Mouse (Mus musculus) heart, postnatal 0 days (tissue): ENCODE results near the gene Dppa5a. TPM values are rescaled to one million over a fixed set of nuclear protein-coding genes. Genes with fewer than 3 reads are reported as not detected.
"Not testable (repeated sequence)": the region's sequence is repeated elsewhere in the genome, so short reads cannot be mapped to it uniquely, and the experiment has no call there.

Source experiments
- ATAC-seq: fragments of 200-750 bp; cut with Nextera tagmentation; 2 replicates; pipeline ENCODE4 v1.8.0; 2017; ENCODE audit warnings: low read depth, moderate number of reproducible peaks, moderate library complexity; ENCODE audit not compliant: insufficient read depth
- DNase-seq: peaks from one replicate; pipeline ENCODE4 v3.0.0-alpha.2; 2016; ENCODE audit warnings: low spot score
- H3K27ac ChIP-seq: fragments of 300-500 bp; sonication (generic); 2 replicates; pipeline ENCODE4 v1.5.1; 2014; ENCODE audit warnings: low read depth, mild to moderate bottlenecking
- H3K27me3 ChIP-seq: fragments of 300-500 bp; sonication (generic); 2 replicates; pipeline ENCODE4 v1.6.1; 2014; ENCODE audit warnings: low read length, mixed read lengths; ENCODE audit not compliant: control insufficient read depth, insufficient read depth
- H3K36me3 ChIP-seq: fragments of 300-500 bp; sonication (generic); replicated peaks from 2 replicates; pipeline ENCODE4 v1.6.1; 2014; ENCODE audit warnings: low read length, mixed read lengths; ENCODE audit not compliant: control insufficient read depth, insufficient read depth
- H3K4me1 ChIP-seq: fragments of 300-500 bp; sonication (generic); 2 replicates; pipeline ENCODE4 v1.6.1; 2014; ENCODE audit warnings: antibody characterized with exemption; ENCODE audit not compliant: control insufficient read depth, insufficient read depth
- H3K4me2 ChIP-seq: fragments of 300-500 bp; sonication (generic); 2 replicates; pipeline ENCODE4 v1.6.1; 2014; ENCODE audit warnings: low read depth, mild to moderate bottlenecking, low read length, moderate library complexity
- H3K4me3 ChIP-seq: fragments of 300-500 bp; sonication (generic); 2 replicates; pipeline ENCODE4 v1.5.1; 2014; ENCODE audit warnings: low read depth, low read length
- H3K9ac ChIP-seq: fragments of 300-500 bp; sonication (generic); replicated peaks from 2 replicates; pipeline ENCODE4 v1.6.1; 2014; ENCODE audit warnings: low read depth, low read length, mixed read lengths
- H3K9me3 ChIP-seq: fragments of 300-500 bp; sonication (generic); replicated peaks from 2 replicates; pipeline ENCODE4 v1.6.1; 2016; ENCODE audit warnings: low read length; ENCODE audit not compliant: control insufficient read depth
- CTCF ChIP-seq: IDR thresholded peaks from 2 replicates; pipeline ENCODE4 v1.5.1; 2016; ENCODE audit warnings: antibody characterized with exemption, control low read depth, low read depth
- EP300 ChIP-seq: IDR thresholded peaks from 2 replicates; pipeline ENCODE4 v1.6.1; 2016; ENCODE audit warnings: antibody characterized with exemption, low read depth
- WGBS: fragments of 180-500 bp; shearing (Covaris S2); extraction: QIAGEN DNeasy Blood & Tissue Kit; methylation state at CpG from one replicate; pipeline ENCODE4 v1.1.7; 2014; 5-methylcytosine and 5-hydroxymethylcytosine counted together
- polyA plus RNA-seq: library from polyadenylated mRNA; unstranded; fragments of >200 nt; fragmentation: Nextera tagmentation; extraction: Ambion mirVana; gene quantifications from 2 replicates; pipeline ENCODE4 v1.2.1, GENCODE M21; 2015
- total RNA-seq: library from RNA; depleted of rRNA; stranded (reverse); fragments of >200 nt; gene quantifications from 2 replicates; pipeline ENCODE4 v1.2.3, GENCODE M21; 2014; ENCODE audit warnings: low replicate concordance; rRNA removed

The Dppa5a gene
- total RNA-seq (not detected in 2 replicates), polyA plus RNA-seq (not detected in 2 replicates)

DNA sequence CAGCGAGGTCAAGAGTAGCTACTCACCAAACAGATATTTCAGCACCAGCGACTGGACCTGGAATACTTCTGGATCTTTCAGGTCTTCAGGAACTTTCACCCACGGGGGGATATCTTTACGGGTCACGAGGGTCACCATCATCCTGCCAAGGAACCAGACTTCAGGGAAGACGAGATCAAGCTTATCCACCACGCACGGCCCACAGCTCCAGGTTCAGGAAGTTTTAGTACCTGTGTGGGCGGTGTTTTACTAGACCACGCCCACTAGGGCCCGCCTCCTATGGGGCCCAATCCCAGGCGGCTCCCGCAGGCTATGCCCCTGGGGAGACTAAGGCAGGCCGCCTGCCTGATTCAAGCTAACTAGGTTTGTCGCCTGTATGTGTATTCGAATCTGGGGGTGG, at the start of gene Dppa5a:
TSS of gene Dppa5a (minus strand) at position 219 of the 400 bp plus-strand sequence.
- not testable (repeated sequence) for H3K27me3 ChIP-seq, DNase-seq, H3K4me1 ChIP-seq, H3K9ac ChIP-seq, H3K4me2 ChIP-seq, H3K27ac ChIP-seq, H3K9me3 ChIP-seq, ATAC-seq, H3K36me3 ChIP-seq, H3K4me3 ChIP-seq
- 86% methylated on average over 16 of the region's 16 CpGs for WGBS

DNA sequence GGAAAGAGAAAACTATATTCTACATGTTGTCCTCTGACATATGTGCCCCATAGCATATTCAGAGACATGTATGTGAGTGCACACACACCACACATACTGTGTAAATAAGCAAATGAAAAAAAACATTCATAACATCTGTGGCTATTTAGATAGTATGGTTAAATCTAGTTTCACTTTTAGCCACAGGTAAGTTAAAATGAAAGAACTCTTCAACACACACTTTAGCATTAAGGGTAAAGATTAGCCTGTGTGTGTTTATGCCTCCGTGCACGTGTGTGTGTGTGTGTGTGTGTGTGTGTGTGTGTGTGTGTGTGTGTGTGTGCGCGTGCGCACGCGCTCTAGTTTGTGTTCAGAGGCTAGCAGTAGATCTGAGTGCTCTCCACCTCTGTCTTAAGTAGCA, 33.6 kb upstream of the Dppa5a start:
- Histone ChIP-seq H3K27me3 (peaks cover 8% of the 10 kb centered on the region), H3K4me2 (no peak overlapping the region), H3K27ac (no peak overlapping the region), H3K9ac (no peak overlapping the region), H3K4me1 (no peaks in the 10 kb centered on the region), H3K9me3 (no peaks in the 10 kb centered on the region), H3K4me3 (no peak overlapping the region), H3K36me3 (no peaks in the 10 kb centered on the region)
- ATAC-seq = no peak
- 90% methylated on average over 7 of the region's 7 CpGs for WGBS
- no peak for DNase-seq
- TF ChIP-seq CTCF = no peak
- no peak for TF ChIP-seq EP300

DNA sequence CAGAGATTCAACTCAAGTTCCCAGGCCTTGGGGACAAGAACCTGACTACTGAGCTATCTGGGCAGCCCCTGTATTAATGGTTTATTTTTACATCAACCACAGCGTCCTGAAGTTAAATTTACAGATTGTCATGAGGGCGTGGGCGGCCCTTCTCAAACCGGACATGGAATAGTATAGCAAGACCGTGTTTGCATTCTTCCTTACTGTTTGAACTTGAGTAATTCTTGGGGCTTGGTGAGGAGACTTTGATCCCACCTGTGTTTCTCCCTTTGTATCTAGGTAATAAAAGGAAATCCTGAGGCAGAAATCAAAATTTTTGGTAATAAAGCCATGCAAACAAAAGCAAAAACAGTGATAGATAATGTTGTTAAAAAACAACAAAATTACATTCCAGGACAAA, 32.6 kb upstream of the Dppa5a start:
- Histone ChIP-seq H3K4me1 (0 out of 2 replicates have a peak, but pooled peaks cover 3% of the 10 kb centered on the region), H3K9me3 (no peaks in the 10 kb centered on the region), H3K4me2 (no peak overlapping the region), H3K9ac (no peak overlapping the region), H3K27me3 (peaks cover 18% of the 10 kb centered on the region), H3K4me3 (no peak overlapping the region), H3K27ac (no peak overlapping the region), H3K36me3 (no peaks in the 10 kb centered on the region)
- no peak for DNase-seq
- TF ChIP-seq EP300 (no peak), CTCF (no peak)
- WGBS = 74% methylated on average over 5 of the region's 5 CpGs
- no peak for ATAC-seq

DNA sequence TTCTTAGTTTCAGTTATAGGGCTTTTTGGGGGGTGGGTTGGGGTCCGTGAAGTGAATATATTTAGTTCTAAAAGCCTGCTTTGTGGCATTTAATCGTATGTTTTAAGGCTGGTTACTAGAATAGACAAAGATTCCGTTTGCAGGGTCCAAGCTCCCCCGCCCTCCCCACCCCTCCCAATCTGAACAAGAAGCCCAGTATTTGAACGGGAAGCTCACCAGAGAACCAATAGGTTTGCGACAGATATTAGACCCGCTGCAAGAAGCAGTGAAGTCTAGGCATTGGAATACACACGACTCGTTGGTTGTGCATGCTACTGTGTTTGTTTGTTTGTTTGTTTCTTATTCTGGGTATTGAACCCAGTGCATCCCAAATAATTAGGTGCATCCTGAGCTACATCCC, 28.5 kb upstream of the Dppa5a start:
- Histone ChIP-seq H3K27ac (no peak overlapping the region), H3K9me3 (no peaks in the 10 kb centered on the region), H3K27me3 (peaks cover 49% of the 10 kb centered on the region), H3K9ac (no peak overlapping the region), H3K4me2 (no peak overlapping the region), H3K36me3 (no peaks in the 10 kb centered on the region), H3K4me1 (0 out of 2 replicates have a peak, but pooled peaks cover 6% of the 10 kb centered on the region), H3K4me3 (no peak overlapping the region)
- ATAC-seq (no peak), DNase-seq (no peak)
- TF ChIP-seq EP300 (no peak), CTCF (no peak)
- WGBS = 58% methylated on average over 9 of the region's 9 CpGs

DNA sequence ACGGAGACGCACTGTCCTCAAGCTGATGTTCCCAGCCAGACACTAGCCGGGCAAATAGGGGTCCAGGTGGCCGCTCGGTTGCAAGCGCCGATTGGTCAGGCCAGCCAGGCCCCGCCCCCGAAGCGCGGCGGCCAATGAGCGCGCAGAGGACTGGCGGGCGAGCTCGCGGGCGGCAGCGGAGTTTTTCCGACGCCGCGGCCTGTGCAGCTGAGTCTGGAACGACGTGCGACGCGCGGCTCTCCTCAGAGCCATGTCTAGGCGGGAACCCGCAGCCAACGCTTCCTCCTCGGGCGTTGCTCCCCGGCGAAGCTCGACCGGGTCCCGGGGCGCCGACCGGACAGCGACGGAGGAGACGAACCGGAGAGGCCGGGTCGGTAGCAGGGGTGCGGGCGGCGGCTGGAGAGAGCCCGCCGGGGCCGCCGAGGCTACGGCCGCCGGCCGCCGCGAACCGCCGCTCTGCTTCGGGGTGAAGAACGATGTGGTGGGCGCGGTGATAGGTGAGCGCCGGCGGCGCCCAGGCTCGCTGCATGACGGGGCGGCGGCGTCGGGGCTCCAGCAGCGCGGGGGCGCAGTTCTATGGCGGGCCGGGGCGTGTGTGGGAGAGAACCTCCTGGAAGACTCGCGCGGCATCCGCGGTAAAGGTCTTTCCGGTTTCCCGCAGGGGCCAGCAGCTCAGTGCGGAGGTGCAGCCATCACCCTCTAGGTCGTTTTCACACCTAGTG, 27.8 kb upstream of the Dppa5a start, which contains the start of gene Ddx43:
TSS of gene Ddx43 (plus strand) at position 148 of the 722 bp plus-strand sequence.
- DNase-seq = peak; percentile 19

DNA sequence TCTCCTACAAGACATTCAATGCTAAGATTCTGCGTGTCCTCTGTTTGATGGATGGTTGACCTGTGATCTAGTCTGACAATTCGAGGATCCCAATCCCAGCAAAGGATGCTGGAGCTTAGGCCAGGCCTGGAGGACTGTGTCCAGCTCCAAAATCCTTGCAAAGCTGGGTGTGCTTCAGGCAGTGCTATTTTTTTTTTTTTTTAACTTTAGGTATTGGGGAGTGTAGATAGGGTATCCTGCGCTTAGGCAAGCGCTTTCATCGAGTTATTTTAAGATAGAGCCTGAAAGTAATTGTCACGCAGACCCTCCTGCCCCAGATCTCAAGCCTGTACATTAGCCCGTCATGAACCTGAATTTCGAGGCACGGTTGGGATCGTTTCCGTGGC, 27.3 kb upstream of the Dppa5a start:
- peak overlapping the region; percentile 36 for H3K4me3 ChIP-seq
- no peaks in the 10 kb centered on the region for H3K36me3 ChIP-seq
- TF ChIP-seq EP300 = no peak
- TF ChIP-seq CTCF = no peak
- no peak overlapping the region for H3K9ac ChIP-seq
- H3K27ac ChIP-seq = no peak overlapping the region
- no peaks in the 10 kb centered on the region for H3K9me3 ChIP-seq
- DNase-seq (no peak), ATAC-seq (no peak)
- peak overlapping the region; percentile 51; the same call in 1 of the 2 replicates for H3K4me2 ChIP-seq
- H3K4me1 ChIP-seq = 0 out of 2 replicates have a peak, but pooled peaks cover 6% of the 10 kb centered on the region
- H3K27me3 ChIP-seq = peaks cover 54% of the 10 kb centered on the region
- WGBS = 33% methylated on average over 11 of the region's 11 CpGs

More for the DNA sequence above, 27.8 kb upstream of the Dppa5a start, which contains the start of gene Ddx43:
- H3K27me3 ChIP-seq = peaks cover 54% of the 10 kb centered on the region
- H3K4me3 ChIP-seq = peak within 1 kb of the TSS; percentile 36
- H3K27ac ChIP-seq = no peak within 1 kb of the TSS
- 0 out of 2 replicates have a peak, but pooled peaks cover 6% of the 10 kb centered on the region for H3K4me1 ChIP-seq
- TF ChIP-seq EP300 (no peak), CTCF (no peak)
- ATAC-seq = peak; percentile 78
- H3K4me2 ChIP-seq = peak within 1 kb of the TSS; percentile 51
- H3K9me3 ChIP-seq = no peaks in the 10 kb centered on the region
- 2% methylated on average over 89 of the region's 93 CpGs for WGBS
- H3K9ac ChIP-seq = no peak within 1 kb of the TSS
- no peaks in the 10 kb centered on the region for H3K36me3 ChIP-seq
